Mouse (Mus musculus): ENCODE results near the gene Apold1. TPM values are rescaled to one million over a fixed set of nuclear protein-coding genes. Genes with fewer than 3 reads are reported as not detected.
A peak's percentile ranks its signal among the peaks of the same experiment; 100 is the strongest.

Apold1 gene
- polyA plus RNA-seq, 1 experiment = 1.2 TPM

GRCm38 (mm10) chr6:134994031-134994651, 12.6 kb downstream of the Apold1 start:
- no peak for DNase-seq
- no peak overlapping the region for H3K4me3 ChIP-seq (replicated peaks; ENCODE audit: extremely low read depth, low read depth, low read length)
- WGBS = 38% methylated on average over 12 of the region's 12 CpGs
- TF ChIP-seq POLR2A (IDR thresholded peaks at IDR 0.05; ENCODE audit: borderline replicate concordance, extremely low read depth, low read depth, low read length) = no peak
- TF ChIP-seq CTCF (IDR thresholded peaks at IDR 0.05; ENCODE audit: insufficient read depth, low read length) = no peak
- H3K4me1 ChIP-seq (ENCODE audit: control insufficient read depth, insufficient read depth, low read length) = no peaks in the 10 kb centered on the region

- no peak overlapping the region for H3K4me3 ChIP-seq (replicated peaks; ENCODE audit: extremely low read depth, low read depth, low read length)
- no peak for TF ChIP-seq POLR2A (IDR thresholded peaks at IDR 0.05; ENCODE audit: borderline replicate concordance, extremely low read depth, low read depth, low read length)
- TF ChIP-seq CTCF (IDR thresholded peaks at IDR 0.05; ENCODE audit: insufficient read depth, low read length) = no peak
- H3K4me1 ChIP-seq (ENCODE audit: control insufficient read depth, insufficient read depth, low read length) = no peaks in the 10 kb centered on the region
- WGBS = 73% methylated on average over 8 of the region's 8 CpGs
- no peak for DNase-seq
Observed at GRCm38 (mm10) chr6:134994985-134995384, 13.5 kb downstream of the Apold1 start.

- TF ChIP-seq POLR2A (IDR thresholded peaks at IDR 0.05; ENCODE audit: borderline replicate concordance, extremely low read depth, low read depth, low read length) (no peak), CTCF (IDR thresholded peaks at IDR 0.05; ENCODE audit: insufficient read depth, low read length) (no peak)
- no peak for DNase-seq
Observed at GRCm38 (mm10) chr6:134996918-134997317, 15.4 kb downstream of the Apold1 start.

GRCm38 (mm10) chr6:134998076-134998475, 16.6 kb downstream of the Apold1 start:
- TF ChIP-seq CTCF (IDR thresholded peaks at IDR 0.05; ENCODE audit: insufficient read depth, low read length) (no peak), POLR2A (IDR thresholded peaks at IDR 0.05; ENCODE audit: borderline replicate concordance, extremely low read depth, low read depth, low read length) (no peak)
- no peaks in the 10 kb centered on the region for H3K4me1 ChIP-seq (ENCODE audit: control insufficient read depth, insufficient read depth, low read length)
- H3K4me3 ChIP-seq (replicated peaks; ENCODE audit: extremely low read depth, low read depth, low read length) = no peak overlapping the region
- no peak for DNase-seq
- 88% methylated on average over 8 of the region's 8 CpGs for WGBS

More at GRCm38 (mm10) chr6:134996918-134997317, 15.4 kb downstream of the Apold1 start:
- 91% methylated on average over 2 of the region's 2 CpGs for WGBS
- Histone ChIP-seq H3K4me1 (ENCODE audit: control insufficient read depth, insufficient read depth, low read length) (no peaks in the 10 kb centered on the region), H3K4me3 (replicated peaks; ENCODE audit: extremely low read depth, low read depth, low read length) (no peak overlapping the region)

- TF ChIP-seq POLR2A (IDR thresholded peaks at IDR 0.05; ENCODE audit: borderline replicate concordance, extremely low read depth, low read depth, low read length) = no peak
- TF ChIP-seq CTCF (IDR thresholded peaks at IDR 0.05; ENCODE audit: insufficient read depth, low read length) = no peak
- 82% methylated on average over 3 of the region's 3 CpGs for WGBS
- H3K4me3 ChIP-seq (replicated peaks; ENCODE audit: extremely low read depth, low read depth, low read length) = no peak overlapping the region
- no peak for DNase-seq
- no peaks in the 10 kb centered on the region for H3K4me1 ChIP-seq (ENCODE audit: control insufficient read depth, insufficient read depth, low read length)
Observed at GRCm38 (mm10) chr6:134998781-134999180, 17.3 kb downstream of the Apold1 start.

GRCm38 (mm10) chr6:135000272-135000671, 18.8 kb downstream of the Apold1 start:
- Histone ChIP-seq H3K4me3 (replicated peaks; ENCODE audit: extremely low read depth, low read depth, low read length) (no peak overlapping the region), H3K4me1 (ENCODE audit: control insufficient read depth, insufficient read depth, low read length) (no peaks in the 10 kb centered on the region)
- no peak for TF ChIP-seq CTCF (IDR thresholded peaks at IDR 0.05; ENCODE audit: insufficient read depth, low read length)
- TF ChIP-seq POLR2A (IDR thresholded peaks at IDR 0.05; ENCODE audit: borderline replicate concordance, extremely low read depth, low read depth, low read length) = no peak
- WGBS = 51% methylated on average over 4 of the region's 4 CpGs
- no peak for DNase-seq

GRCm38 (mm10) chr6:135001991-135002390, 20.5 kb downstream of the Apold1 start:
- WGBS = 83% methylated on average over 4 of the region's 4 CpGs
- Histone ChIP-seq H3K4me1 (ENCODE audit: control insufficient read depth, insufficient read depth, low read length) (no peaks in the 10 kb centered on the region), H3K4me3 (replicated peaks; ENCODE audit: extremely low read depth, low read depth, low read length) (no peak overlapping the region)
- TF ChIP-seq CTCF (IDR thresholded peaks at IDR 0.05; ENCODE audit: insufficient read depth, low read length) (no peak), POLR2A (IDR thresholded peaks at IDR 0.05; ENCODE audit: borderline replicate concordance, extremely low read depth, low read depth, low read length) (no peak)
- DNase-seq = no peak

GRCm38 (mm10) chr6:135006372-135006771, 24.9 kb downstream of the Apold1 start:
- 82% methylated on average over 4 of the region's 4 CpGs for WGBS
- H3K4me3 ChIP-seq (replicated peaks; ENCODE audit: extremely low read depth, low read depth, low read length) = no peak overlapping the region
- TF ChIP-seq CTCF (IDR thresholded peaks at IDR 0.05; ENCODE audit: insufficient read depth, low read length) = no peak
- TF ChIP-seq POLR2A (IDR thresholded peaks at IDR 0.05; ENCODE audit: borderline replicate concordance, extremely low read depth, low read depth, low read length) = no peak
- DNase-seq = no peak
- no peaks in the 10 kb centered on the region for H3K4me1 ChIP-seq (ENCODE audit: control insufficient read depth, insufficient read depth, low read length)

GRCm38 (mm10) chr6:135011048-135011733, 29.7 kb downstream of the Apold1 start, which contains the start of gene Ddx47:
TSS of gene Ddx47 (plus strand) at chr6:135011612.
- peaks cover 3% of the 10 kb centered on the region; the same call in 1 of the 2 replicates for H3K4me1 ChIP-seq (ENCODE audit: control insufficient read depth, insufficient read depth, low read length)
- peak within 1 kb of the TSS; percentile 57 for H3K4me3 ChIP-seq (replicated peaks; ENCODE audit: extremely low read depth, low read depth, low read length)
- WGBS = 2% methylated on average over 19 of the region's 19 CpGs
- TF ChIP-seq CTCF (IDR thresholded peaks at IDR 0.05; ENCODE audit: insufficient read depth, low read length) = peak; percentile 97
- TF ChIP-seq POLR2A (IDR thresholded peaks at IDR 0.05; ENCODE audit: borderline replicate concordance, extremely low read depth, low read depth, low read length) = peak; percentile 81; the same call in 1 of the 2 replicates
- DNase-seq = peak; percentile 92

- H3K4me1 ChIP-seq (ENCODE audit: control insufficient read depth, insufficient read depth, low read length) = peaks cover 3% of the 10 kb centered on the region; the same call in 1 of the 2 replicates
- DNase-seq = no peak
- no peak for TF ChIP-seq POLR2A (IDR thresholded peaks at IDR 0.05; ENCODE audit: borderline replicate concordance, extremely low read depth, low read depth, low read length)
- no peak for TF ChIP-seq CTCF (IDR thresholded peaks at IDR 0.05; ENCODE audit: insufficient read depth, low read length)
- H3K4me3 ChIP-seq (replicated peaks; ENCODE audit: extremely low read depth, low read depth, low read length) = peak overlapping the region; percentile 57
- WGBS = 1% methylated on average over 14 of the region's 14 CpGs
Observed at GRCm38 (mm10) chr6:135011734-135012116, 30.2 kb downstream of the Apold1 start.
